Mouse (Mus musculus) heart, postnatal 4 days (tissue): ENCODE measurements around the gene Adgrb3. TPM values are rescaled to one million over a fixed set of nuclear protein-coding genes. Genes with fewer than 3 reads are reported as not detected.
"Not testable (repeated sequence)": the region's sequence is repeated elsewhere in the genome, so short reads cannot be mapped to it uniquely, and the experiment has no call there.

Experiments
- DNase-seq: peaks from one replicate; pipeline ENCODE4 v3.0.0; 2021
- total RNA-seq, 2 experiments: library from RNA; stranded (reverse); gene quantifications; 2 replicates each; pipeline ENCODE4 v1.2.3; 2021

The Adgrb3 gene
- total RNA-seq, 2 experiments from 2014 or later, result 0.07 to 0.18 TPM

GRCm38 (mm10) chr1:25744736-25745135, 84.8 kb downstream of the Adgrb3 start:
- DNase-seq, result no peak

GRCm38 (mm10) chr1:25729844-25730243, 99.7 kb downstream of the Adgrb3 start:
- no peak for DNase-seq

- no peak for DNase-seq
Measured at GRCm38 (mm10) chr1:25711474-25711873, 118.0 kb downstream of the Adgrb3 start.

- DNase-seq, result no peak
Measured at GRCm38 (mm10) chr1:25706299-25706698, 123.2 kb downstream of the Adgrb3 start.

- no peak for DNase-seq
Measured at GRCm38 (mm10) chr1:25698702-25699250, 130.7 kb downstream of the Adgrb3 start.

GRCm38 (mm10) chr1:25697179-25697578, 132.3 kb downstream of the Adgrb3 start:
- DNase-seq, result no peak

GRCm38 (mm10) chr1:25696771-25697170, 132.7 kb downstream of the Adgrb3 start:
- no peak for DNase-seq

GRCm38 (mm10) chr1:25682118-25682517, 147.4 kb downstream of the Adgrb3 start:
- no peak for DNase-seq

GRCm38 (mm10) chr1:25679656-25680055, 149.9 kb downstream of the Adgrb3 start:
- DNase-seq, result no peak

GRCm38 (mm10) chr1:25652717-25653116, 176.8 kb downstream of the Adgrb3 start:
- DNase-seq, result no peak

GRCm38 (mm10) chr1:25644256-25644655, 185.3 kb downstream of the Adgrb3 start:
- DNase-seq, result no peak

GRCm38 (mm10) chr1:25621458-25621857, 208.0 kb downstream of the Adgrb3 start:
- no peak for DNase-seq

- no peak for DNase-seq
Measured at GRCm38 (mm10) chr1:25616954-25617353, 212.6 kb downstream of the Adgrb3 start.

- not testable (repeated sequence) for DNase-seq
Measured at GRCm38 (mm10) chr1:25610776-25611175, 218.7 kb downstream of the Adgrb3 start.

- DNase-seq, result no peak
Measured at GRCm38 (mm10) chr1:25598941-25599340, 230.6 kb downstream of the Adgrb3 start.

- DNase-seq, result no peak
Measured at GRCm38 (mm10) chr1:25588568-25589118, 240.9 kb downstream of the Adgrb3 start.

GRCm38 (mm10) chr1:25581698-25582097, 247.8 kb downstream of the Adgrb3 start:
- DNase-seq, result no peak

GRCm38 (mm10) chr1:25577836-25578235, 251.7 kb downstream of the Adgrb3 start:
- DNase-seq, result no peak

- DNase-seq, result no peak
Measured at GRCm38 (mm10) chr1:25576598-25576997, 252.9 kb downstream of the Adgrb3 start.

GRCm38 (mm10) chr1:25568096-25568495, 261.4 kb downstream of the Adgrb3 start:
- DNase-seq, result no peak

- DNase-seq, result no peak
Measured at GRCm38 (mm10) chr1:25546072-25546471, 283.4 kb downstream of the Adgrb3 start.

GRCm38 (mm10) chr1:25543915-25544314, 285.6 kb downstream of the Adgrb3 start:
- DNase-seq, result no peak

- DNase-seq, result no peak
Measured at GRCm38 (mm10) chr1:25542891-25543290, 286.6 kb downstream of the Adgrb3 start.

GRCm38 (mm10) chr1:25526976-25527375, 302.5 kb downstream of the Adgrb3 start:
- DNase-seq, result no peak
